Mouse (Mus musculus) cerebral cortex, adult 2 months (tissue): ENCODE measurements around the gene Col4a2.

Experiments used
- WGBS: fragments of 180-500 bp; shearing (Covaris S2); methylation state at CpG from one replicate; pipeline ENCODE4 v1.1.7; 2018; 5-methylcytosine and 5-hydroxymethylcytosine counted together

Col4a2 gene

DNA sequence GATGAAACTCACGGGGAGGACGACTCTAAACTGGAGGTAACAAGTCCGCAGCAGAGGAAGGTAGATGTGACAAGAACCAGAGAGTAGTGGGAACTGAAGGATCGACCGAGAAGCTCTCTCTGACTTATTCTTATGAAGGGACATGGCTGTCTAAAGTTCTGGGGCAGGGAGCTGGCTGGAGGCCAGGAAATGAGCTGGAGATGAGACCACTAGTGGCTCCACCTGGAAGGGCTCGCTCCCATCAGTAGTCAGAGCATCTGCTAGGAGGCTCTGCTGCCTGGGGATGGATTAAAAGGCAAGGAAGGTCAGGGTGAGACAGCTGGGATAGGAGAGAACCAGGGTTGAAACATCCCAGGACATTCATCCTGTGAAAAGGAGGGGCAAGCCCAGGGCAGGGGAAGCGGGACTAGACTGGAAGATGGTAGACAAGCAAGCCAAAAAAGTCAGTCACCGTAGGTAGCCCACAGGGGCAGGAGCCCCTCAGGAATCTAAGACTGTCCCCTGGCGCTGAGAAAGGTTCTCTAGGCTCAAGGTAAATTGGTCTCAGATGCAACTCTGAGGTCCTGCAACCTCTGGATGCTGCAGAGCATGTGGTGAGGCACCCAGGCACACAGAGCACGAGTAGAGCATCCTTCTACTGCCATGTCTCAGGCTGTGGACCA, 16.2 kb upstream of the Col4a2 start:
- 87% methylated on average over 10 of the region's 10 CpGs for WGBS

- 68% methylated on average over 8 of the region's 8 CpGs for WGBS
Observed at GRCm38 (mm10) chr8:11297141-11297838, 15.3 kb upstream of the Col4a2 start.

DNA sequence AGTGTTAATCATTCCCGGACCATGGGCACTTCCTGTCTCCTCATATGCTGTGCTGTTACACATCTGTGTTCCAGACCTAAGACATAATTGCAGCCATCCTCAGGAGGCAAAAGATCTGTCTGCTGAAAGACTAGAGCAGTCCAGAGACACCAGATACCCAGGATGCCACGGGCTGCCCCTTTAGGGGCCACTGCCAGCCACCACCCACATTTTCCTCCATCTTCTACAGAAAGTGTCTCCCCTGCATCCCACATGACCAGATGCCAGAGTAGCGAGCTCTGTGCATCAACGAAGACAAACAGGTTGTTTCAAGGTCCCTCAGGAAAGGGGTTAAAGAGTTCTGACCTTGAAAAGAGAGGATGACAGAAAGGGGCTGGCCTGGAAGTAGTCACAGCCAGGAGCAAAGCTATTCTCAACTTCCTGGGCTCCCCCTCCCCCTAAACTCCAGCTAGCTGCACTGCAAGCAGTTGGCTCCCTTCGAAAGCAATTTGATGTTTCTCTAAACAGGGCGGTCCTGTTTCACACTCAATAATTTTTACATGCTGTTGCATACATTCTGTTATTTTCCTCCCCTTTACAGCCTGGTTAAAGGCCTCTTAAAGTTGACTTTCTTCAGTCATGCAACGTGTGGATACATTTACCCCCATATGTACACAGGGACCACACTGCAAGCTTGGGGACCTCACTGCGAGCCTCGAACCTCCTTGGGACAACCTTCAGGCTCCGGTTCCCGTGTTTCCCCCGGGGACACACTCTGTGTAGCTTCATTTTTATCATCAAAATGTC, 13.9 kb upstream of the Col4a2 start:
- WGBS = 69% methylated on average over 12 of the region's 12 CpGs

DNA sequence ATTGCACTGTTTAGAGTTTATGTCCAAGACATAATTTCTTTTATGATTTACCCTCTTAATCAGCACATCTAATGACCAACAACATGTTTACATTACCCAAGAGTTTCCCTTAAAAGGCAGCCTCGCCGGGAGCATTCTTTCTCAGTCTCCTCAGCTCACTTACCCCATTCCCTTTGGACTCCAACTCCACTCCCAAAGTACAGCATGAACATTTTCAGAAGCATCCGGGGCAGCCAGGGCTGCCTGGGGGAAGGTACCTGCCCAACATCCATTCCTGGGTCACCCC, 13.3 kb upstream of the Col4a2 start:
- 66% methylated on average over 3 of the region's 3 CpGs for WGBS

DNA sequence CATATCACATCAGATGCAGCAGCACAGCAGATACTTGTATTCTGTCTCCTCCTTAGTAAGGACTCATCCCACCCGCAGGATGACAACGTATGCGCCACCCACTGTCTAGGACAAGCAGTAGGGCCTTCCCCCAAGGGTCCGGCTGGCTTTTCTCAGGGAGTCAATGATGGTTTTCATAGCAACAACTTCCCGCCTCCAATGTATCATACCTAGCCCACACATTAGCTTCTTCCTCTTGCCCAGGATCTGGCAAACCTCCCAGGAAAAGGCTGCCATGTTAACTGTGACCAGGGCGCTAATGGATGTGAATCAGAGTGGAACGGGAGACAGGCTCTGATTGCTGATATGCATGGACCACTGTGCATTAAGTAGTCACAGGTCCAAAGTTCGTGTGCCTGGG, 12.2 kb upstream of the Col4a2 start:
- WGBS = 68% methylated on average over 8 of the region's 8 CpGs

DNA sequence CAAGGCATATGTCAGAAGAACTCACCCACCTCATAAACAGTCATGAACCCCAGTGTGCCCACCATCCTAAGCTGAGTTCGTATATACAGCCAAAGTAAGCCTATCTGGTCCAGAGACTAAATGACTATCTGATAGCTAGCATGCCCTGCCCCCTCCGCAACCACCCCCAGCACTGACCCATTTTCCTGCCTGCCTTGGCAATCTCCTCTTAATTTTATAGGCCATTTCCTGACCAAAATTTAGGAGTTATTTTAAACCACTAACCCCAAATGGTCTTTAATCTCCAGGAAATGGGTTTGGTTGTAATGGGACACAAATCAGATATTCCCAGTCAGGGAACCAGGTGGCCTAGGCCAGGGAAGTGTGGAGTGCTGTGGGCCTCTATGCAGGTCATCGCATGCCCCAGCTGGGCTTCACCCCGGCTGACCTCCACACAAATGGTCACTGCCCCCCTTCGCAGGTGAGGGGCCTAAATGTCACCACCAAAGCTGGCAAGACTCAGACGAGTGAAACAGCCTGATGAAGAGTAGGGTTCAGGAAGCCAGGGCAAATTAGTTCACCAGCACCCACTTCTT, 8.5 kb upstream of the Col4a2 start:
- 87% methylated on average over 6 of the region's 6 CpGs for WGBS

DNA sequence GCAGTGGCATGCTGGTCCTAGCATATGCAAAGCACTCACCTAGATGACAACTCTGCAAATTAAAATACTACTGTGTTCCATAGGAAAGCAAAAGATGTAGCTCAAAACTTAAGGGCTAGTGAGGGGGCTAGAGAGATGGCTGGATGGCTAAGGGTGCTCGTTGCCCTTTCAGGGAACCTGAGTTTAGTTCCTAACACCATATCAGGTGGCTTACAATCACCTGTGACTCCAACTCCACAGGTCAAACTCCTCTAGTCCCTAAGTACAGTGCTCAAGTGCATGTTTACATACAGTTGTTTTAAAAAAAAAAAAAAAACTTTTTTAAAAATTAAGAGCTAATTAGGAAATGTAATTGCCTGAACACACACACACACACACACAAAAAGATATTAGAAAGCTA, 7.1 kb upstream of the Col4a2 start:
- WGBS = 93% methylated on average over 1 of the region's 1 CpGs

GRCm38 (mm10) chr8:11307451-11307850, 5.2 kb upstream of the Col4a2 start:
- WGBS = 77% methylated on average over 7 of the region's 7 CpGs

DNA sequence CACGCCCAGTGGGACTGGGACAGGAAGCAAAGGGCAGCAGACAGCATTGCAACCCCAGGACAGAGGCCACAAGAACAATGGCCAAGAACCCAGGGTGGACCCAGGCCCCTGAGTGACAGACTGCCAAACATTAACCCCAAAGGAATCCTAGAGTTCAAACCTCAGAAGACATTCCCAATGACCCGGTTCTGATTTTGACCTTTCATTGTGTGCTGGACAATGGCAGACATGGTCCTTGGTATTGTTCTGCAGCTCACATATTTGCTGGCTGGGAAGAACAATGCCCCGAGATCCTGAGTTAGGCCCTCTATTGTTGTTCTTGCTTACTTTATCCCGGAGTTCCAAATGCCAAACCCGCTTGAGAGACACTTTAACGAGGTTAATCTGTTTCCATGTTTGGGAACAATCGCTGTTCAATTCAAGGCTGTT, 4.0 kb upstream of the Col4a2 start:
- WGBS = 72% methylated on average over 7 of the region's 7 CpGs

DNA sequence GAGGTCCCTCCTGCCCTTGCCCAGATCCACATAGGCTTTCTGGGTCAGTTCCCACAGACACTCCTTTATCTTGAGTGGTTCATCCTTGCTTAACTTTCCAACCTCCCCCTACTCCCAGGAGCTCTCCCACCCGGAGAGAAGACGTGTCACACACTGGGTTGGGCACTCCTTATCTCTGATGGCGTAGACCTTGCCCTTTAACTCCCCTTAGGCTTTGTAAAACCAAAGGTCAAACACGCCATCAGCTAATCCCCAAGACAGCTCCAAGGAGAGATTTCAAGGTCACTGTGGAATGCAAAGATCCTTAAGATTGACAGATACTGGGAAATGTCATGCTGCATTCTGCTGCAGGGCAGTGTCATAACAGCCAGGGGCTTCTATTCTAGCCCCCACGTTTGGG, 3.4 kb upstream of the Col4a2 start:
- WGBS = 65% methylated on average over 5 of the region's 5 CpGs

DNA sequence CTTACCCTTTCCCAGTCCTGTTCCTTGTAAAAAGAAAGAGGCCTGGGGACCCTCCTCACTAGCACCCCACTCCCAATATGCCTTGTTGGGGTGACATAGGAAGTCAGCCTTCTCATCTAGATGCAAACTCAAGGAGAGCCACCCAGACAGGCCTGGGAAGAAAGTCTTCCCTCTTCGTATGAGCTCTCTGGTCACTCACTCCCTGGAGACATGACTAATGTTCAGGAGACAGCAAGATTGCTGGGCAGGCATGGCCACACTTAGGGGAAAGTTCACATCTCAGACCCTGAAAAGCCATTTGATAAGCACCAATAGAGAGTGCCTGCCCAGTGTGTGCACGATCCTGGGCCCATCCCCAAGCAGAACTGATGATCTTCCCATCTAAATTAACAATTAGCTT, 2.6 kb upstream of the Col4a2 start:
- 78% methylated on average over 2 of the region's 2 CpGs for WGBS

GRCm38 (mm10) chr8:11311681-11312348, 790 bp upstream of the Col4a2 start:
- 10% methylated on average over 34 of the region's 34 CpGs for WGBS

DNA sequence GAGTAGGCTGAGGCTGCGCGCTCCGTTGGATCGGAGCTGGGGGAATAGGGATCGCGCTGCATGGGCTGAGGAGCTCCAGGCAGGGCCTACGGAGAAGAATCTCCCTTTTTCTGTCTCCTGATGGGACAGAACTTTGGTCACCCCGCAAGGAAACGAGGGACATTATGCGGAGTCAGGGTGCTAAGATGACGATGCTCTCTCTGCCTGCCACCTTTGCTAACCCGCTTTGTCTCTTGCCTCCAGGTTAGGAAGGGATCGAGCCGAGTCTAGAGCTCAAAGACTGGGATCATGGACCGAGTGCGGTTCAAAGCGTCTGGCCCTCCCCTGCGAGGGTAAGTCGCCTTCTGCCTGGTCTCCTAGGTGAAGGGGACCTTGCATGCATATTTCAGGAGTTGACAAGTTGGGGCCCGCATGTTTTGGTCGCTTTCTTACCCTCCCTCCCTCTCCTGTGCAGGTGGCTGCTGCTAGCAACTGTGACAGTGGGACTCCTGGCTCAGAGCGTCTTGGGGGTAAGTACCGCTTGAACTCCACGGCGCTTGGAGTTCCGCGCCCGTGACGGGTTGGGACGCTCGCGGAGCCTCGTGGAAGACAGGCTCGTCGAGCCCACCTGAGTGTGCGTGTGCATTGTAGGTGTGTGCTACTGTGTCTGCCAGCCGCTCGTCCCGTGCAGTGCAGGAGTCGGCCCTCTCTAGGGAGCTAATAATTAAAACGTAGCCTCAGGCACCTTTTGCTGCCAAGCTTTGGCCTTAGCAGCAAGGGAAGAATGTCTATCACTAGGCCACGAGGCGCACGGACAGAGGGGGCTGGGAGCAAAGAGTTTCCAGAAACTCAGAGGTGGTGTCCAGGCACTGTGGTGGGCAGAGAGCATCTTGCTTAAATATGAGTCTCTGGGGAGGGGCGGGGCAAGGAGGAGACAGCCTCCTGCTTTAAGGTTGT, 839 bp downstream of the Col4a2 start:
- 23% methylated on average over 45 of the region's 45 CpGs for WGBS

GRCm38 (mm10) chr8:11314613-11315012, 2.0 kb downstream of the Col4a2 start:
- 80% methylated on average over 8 of the region's 8 CpGs for WGBS

GRCm38 (mm10) chr8:11315179-11315943, 2.8 kb downstream of the Col4a2 start:
- 80% methylated on average over 16 of the region's 16 CpGs for WGBS

DNA sequence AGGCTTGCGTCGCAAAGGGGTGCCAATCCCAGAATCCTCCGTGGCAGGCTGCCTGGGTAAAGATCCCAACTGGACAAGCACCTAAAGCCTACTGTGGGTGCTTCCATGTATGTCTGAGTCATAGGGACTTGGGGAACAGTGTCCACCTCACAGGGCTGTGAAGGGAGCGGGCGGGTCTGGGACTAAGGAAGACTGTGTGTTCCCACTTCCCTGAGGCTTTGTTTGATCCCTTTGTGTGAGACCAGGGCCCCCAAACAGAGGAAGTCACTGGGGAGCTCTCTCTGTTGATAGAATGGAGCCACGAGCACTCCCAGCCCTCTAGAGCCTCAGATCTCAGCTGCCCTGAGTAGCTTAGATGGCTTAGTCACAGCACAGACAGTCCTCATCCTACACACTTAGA, 3.5 kb downstream of the Col4a2 start:
- WGBS = 74% methylated on average over 6 of the region's 6 CpGs

GRCm38 (mm10) chr8:11319405-11319804, 6.8 kb downstream of the Col4a2 start:
- 93% methylated on average over 11 of the region's 11 CpGs for WGBS

DNA sequence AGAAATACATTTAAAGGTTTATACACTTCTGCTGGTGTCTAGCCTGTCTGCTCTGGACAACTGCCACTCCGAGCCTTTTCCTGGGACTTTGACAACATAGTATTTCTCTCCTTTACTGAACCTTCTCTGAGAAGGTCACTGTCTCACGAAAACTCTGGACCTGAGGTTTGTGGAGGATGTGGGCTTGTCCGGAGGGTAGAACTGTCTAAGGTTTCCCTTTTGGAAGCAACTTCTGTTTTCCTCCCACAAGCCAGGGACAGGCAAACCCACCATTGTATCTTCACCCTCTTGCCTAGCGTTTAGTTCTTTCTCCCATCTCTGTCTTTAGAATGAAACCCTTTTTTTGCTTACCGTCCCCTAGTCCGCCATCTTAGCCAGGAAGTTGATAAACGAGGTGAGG, 9.2 kb downstream of the Col4a2 start:
- WGBS = 79% methylated on average over 7 of the region's 7 CpGs

DNA sequence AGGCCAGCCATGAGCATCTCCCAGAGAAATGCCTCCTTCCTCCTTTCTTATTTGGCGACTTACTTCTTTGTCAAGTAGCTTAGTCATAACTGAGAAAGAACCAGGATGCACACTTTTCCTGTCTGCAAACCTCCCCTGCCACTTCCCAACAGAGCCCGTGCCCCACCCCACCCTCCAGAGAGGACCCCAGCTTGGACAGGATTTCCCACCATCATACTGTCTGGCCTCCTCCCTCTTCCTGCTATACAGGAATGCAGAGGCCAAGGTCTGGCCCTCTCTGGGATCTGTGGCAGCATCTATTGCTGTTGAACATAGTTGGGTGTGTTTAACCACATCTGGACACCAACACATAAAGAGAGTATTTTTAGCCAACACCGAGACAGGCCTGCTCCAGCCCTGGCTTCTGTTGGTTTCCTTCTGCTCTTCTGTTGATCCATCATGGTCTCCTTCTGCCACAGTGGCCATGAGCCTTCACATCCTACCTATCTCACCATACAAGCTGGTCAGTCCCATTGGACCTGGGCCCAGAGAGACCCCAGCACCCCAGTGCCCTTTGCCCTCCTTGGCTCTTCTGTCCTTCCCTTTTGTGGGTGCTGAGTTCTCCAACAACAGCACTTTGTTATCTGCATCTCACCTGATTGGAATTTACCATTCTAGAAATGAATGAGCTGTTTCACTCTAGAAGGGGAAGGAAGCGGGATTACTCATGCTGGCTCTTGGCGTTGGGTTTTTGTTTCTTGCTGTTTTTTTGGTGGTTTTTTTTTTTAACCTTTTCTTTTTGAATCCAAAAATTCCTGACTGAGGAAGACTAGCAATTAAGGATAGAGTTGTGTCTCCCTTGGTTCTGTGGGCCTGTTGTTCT, 10.3 kb downstream of the Col4a2 start:
- 77% methylated on average over 5 of the region's 5 CpGs for WGBS
